Mouse (Mus musculus) granulocyte monocyte progenitor cell, adult 5-6 weeks (primary cell): ENCODE data around the gene Orai3. TPM values are rescaled to one million over a fixed set of nuclear protein-coding genes. Genes with fewer than 3 reads are reported as not detected.
"Not testable (repeated sequence)": the region's sequence is repeated elsewhere in the genome, so short reads cannot be mapped to it uniquely, and the experiment has no call there.

ENCODE experiments used
- ATAC-seq: replicated peaks from 2 replicates; pipeline ENCODE4 v1.8.0; 2016; ENCODE audit warnings: mild to moderate bottlenecking, moderate TSS enrichment, inconsistent platforms; ENCODE audit not compliant: poor library complexity, severe bottlenecking
- total RNA-seq, 2 experiments: library from RNA; stranded (forward) in 1 of 2; stranded (reverse) in 1 of 2; fragments of 200-712, 200-1000 nt in 1 of 2; fragments of >200 nt in 1 of 2; fragmentation: Nextera tagmentation in 1 of 2; gene quantifications; 2 replicates each; pipeline ENCODE4 v1.2.3; 2014 to 2017

The Orai3 gene
- total RNA-seq, 2 experiments from 2014 or later: 22.8 to 36.8 TPM

- ATAC-seq: no peak
Measured at GRCm38 (mm10) chr7:127760478-127760877, 9.1 kb upstream of the Orai3 start.

- ATAC-seq: peak; percentile 72
Measured at GRCm38 (mm10) chr7:127761026-127761425, 8.6 kb upstream of the Orai3 start.

GRCm38 (mm10) chr7:127763642-127764041 is 6.0 kb upstream of the Orai3 start:
- peak; percentile 33 for ATAC-seq

GRCm38 (mm10) chr7:127765756-127766155 is 3.9 kb upstream of the Orai3 start:
- no peak for ATAC-seq

GRCm38 (mm10) chr7:127766851-127767609 is 2.6 kb upstream of the Orai3 start:
- ATAC-seq: no peak

GRCm38 (mm10) chr7:127767671-127768345 is 1.8 kb upstream of the Orai3 start:
- ATAC-seq: no peak

GRCm38 (mm10) chr7:127768346-127768996 is 1.1 kb upstream of the Orai3 start:
- no peak for ATAC-seq

- peak; percentile 72 for ATAC-seq
Measured at GRCm38 (mm10) chr7:127768997-127769593, 520 bp upstream of the Orai3 start.

- ATAC-seq: peak; percentile 31
Measured at GRCm38 (mm10) chr7:127770039-127770905, 657 bp downstream of the Orai3 start.

GRCm38 (mm10) chr7:127771262-127771661 is 1.6 kb downstream of the Orai3 start:
- no peak for ATAC-seq

- ATAC-seq: no peak
Measured at GRCm38 (mm10) chr7:127772080-127772479, 2.5 kb downstream of the Orai3 start.

- ATAC-seq: no peak
Measured at GRCm38 (mm10) chr7:127772557-127772956, 2.9 kb downstream of the Orai3 start.

- peak; percentile 22 for ATAC-seq
Measured at GRCm38 (mm10) chr7:127773664-127774384, 4.2 kb downstream of the Orai3 start.

- ATAC-seq: not testable (repeated sequence)
Measured at GRCm38 (mm10) chr7:127775837-127776236, 6.2 kb downstream of the Orai3 start.

GRCm38 (mm10) chr7:127776426-127776825 is 6.8 kb downstream of the Orai3 start, which contains the start of gene Setd1a:
Gene Setd1a, plus strand, starts transcription at chr7:127776670.
- ATAC-seq: peak; percentile 63

GRCm38 (mm10) chr7:127776878-127777473 is 7.4 kb downstream of the Orai3 start:
- peak; percentile 80 for ATAC-seq

GRCm38 (mm10) chr7:127777474-127778266 is 8.1 kb downstream of the Orai3 start:
- peak; percentile 13 for ATAC-seq

- ATAC-seq: no peak
Measured at GRCm38 (mm10) chr7:127778350-127778749, 8.7 kb downstream of the Orai3 start.
